Mouse (Mus musculus) bone marrow macrophage, adult 2 months (primary cell): ENCODE results near the gene Csnk2a1.

Source experiments
- CTCF ChIP-seq: IDR thresholded peaks from 2 replicates; pipeline ENCODE4 v1.5.1; 2012; ENCODE audit warnings: low read depth, mild to moderate bottlenecking, low read length, moderate library complexity
- POLR2A ChIP-seq: IDR thresholded peaks from 2 replicates; pipeline ENCODE4 v1.6.1; 2012; ENCODE audit warnings: mild to moderate bottlenecking, low read depth, low read length, borderline replicate concordance

DNA sequence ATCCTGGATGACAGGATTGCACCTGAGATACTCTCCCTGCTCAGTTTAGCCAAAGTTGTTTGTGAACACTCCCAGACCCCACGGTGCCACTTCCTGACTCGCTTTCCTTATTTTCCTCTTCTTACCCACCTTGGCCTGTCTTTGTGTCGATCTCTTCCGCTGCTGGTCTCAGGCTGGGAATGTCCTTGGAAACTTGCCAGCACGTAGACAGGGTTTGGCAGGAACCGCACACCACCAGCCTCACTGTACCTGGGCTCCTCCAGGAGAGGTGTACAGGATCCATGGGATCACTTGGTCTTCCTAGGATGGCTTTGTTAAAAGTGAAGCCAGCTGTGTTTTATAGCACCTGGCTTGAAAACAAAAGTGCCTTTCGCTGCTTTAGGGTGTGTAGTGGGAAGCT is 86.4 kb downstream of the Csnk2a1 start:
- no peak for TF ChIP-seq CTCF
- no peak for TF ChIP-seq POLR2A
